Mouse (Mus musculus): Measurements from ENCODE around the gene Numbl. TPM values are rescaled to one million over a fixed set of nuclear protein-coding genes. Genes with fewer than 3 reads are reported as not detected.

Numbl gene
- polyA plus RNA-seq, 2 experiments = 25.2 to 83.6 TPM

DNA sequence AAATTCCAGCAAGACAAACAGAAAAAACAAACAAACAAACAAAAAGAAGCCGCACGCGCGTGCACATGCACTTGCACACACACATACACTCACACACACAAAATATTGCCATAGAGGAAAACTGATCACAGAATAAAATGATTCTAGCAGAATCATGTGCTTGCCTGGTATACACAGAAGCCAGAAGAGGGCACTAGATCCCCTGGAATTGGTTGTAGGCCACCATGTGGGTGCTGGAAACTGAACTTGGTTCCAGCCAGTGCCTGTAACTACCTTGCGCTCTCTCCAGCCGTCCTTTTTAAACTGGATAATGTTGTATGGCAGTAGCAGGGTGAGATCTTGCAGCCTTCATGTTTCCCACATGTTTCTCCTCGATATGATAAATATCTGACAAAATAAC lies 30.5 kb downstream of the Numbl start:
- no peak for ATAC-seq (ENCODE audit: low FRiP score, low read depth)
- H3K27ac ChIP-seq (replicated peaks; ENCODE audit: low read depth, low read length) = no peak overlapping the region
- H3K4me1 ChIP-seq (ENCODE audit: control insufficient read depth, insufficient read depth, low read length) = peaks cover 3% of the 10 kb centered on the region; the same call in 1 of the 2 replicates
- no peak for TF ChIP-seq POLR2A (IDR thresholded peaks at IDR 0.05; ENCODE audit: borderline replicate concordance, extremely low read depth, insufficient read depth, insufficient read length)
- no peak for DNase-seq (ENCODE audit: low spot score)
- H3K4me2 ChIP-seq (replicated peaks; ENCODE audit: low read depth, low read length, severe bottlenecking) = no peak overlapping the region
- no peak overlapping the region for H3K4me3 ChIP-seq (replicated peaks; ENCODE audit: low read length)
- 86% methylated on average over 7 of the region's 7 CpGs for WGBS
- H3K27me3 ChIP-seq (ENCODE audit: control insufficient read depth, insufficient read depth, low read length) = no peaks in the 10 kb centered on the region
- H3K9me3 ChIP-seq (ENCODE audit: control insufficient read depth, low read length) = no peaks in the 10 kb centered on the region
- H3K36me3 ChIP-seq (ENCODE audit: control insufficient read depth, insufficient read depth, low read length) = no peaks in the 10 kb centered on the region
- no peak overlapping the region for H3K9ac ChIP-seq (ENCODE audit: low read depth, low read length, severe bottlenecking)

- TF ChIP-seq POLR2A (IDR thresholded peaks at IDR 0.05; ENCODE audit: borderline replicate concordance, extremely low read depth, insufficient read depth, insufficient read length) = no peak
Measured at GRCm38 (mm10) chr7:27290555-27290954, 32.3 kb downstream of the Numbl start.

DNA sequence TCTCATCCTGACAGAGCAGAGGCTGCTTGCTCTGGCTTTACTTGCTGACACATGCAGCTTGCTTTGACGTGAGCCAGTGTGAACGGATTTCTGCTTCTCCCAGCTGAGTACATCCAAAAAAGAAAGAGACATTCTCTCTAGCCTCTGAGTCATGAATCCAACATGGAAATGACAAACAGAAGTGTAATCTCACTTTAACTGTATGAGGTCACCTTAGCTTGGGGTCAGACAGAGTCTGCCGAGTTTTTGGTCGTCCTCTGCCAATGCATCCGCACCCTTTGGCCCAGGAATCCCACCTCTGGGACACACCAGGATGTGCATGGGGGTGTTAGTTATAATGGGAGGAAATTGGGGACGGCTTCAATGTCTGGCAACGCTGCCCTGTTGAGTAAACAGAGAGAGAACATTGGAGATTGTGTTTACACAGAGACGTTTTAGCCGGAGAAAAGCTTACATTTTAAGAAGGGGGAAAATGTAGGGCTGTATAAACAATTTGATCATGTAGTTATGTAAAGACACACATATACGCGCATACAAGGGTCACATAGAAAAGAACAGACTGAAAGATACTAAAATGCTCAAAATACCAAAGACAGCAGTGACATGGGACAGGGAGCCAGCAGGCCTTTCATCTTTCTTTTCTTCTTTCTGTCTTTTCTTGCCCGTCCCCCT lies 33.7 kb downstream of the Numbl start:
- Histone ChIP-seq H3K9ac (ENCODE audit: low read depth, low read length, severe bottlenecking) (no peak overlapping the region), H3K36me3 (ENCODE audit: control insufficient read depth, insufficient read depth, low read length) (no peaks in the 10 kb centered on the region), H3K4me2 (replicated peaks; ENCODE audit: low read depth, low read length, severe bottlenecking) (no peak overlapping the region), H3K9me3 (ENCODE audit: control insufficient read depth, low read length) (no peaks in the 10 kb centered on the region), H3K27ac (replicated peaks; ENCODE audit: low read depth, low read length) (no peak overlapping the region), H3K4me1 (ENCODE audit: control insufficient read depth, insufficient read depth, low read length) (no peaks in the 10 kb centered on the region), H3K4me3 (replicated peaks; ENCODE audit: low read length) (no peak overlapping the region), H3K27me3 (ENCODE audit: control insufficient read depth, insufficient read depth, low read length) (no peaks in the 10 kb centered on the region)
- 60% methylated on average over 12 of the region's 12 CpGs for WGBS
- no peak for ATAC-seq (ENCODE audit: low FRiP score, low read depth)
- no peak for DNase-seq (ENCODE audit: low spot score)
- no peak for TF ChIP-seq POLR2A (IDR thresholded peaks at IDR 0.05; ENCODE audit: borderline replicate concordance, extremely low read depth, insufficient read depth, insufficient read length)

More at GRCm38 (mm10) chr7:27290555-27290954, 32.3 kb downstream of the Numbl start:
- ATAC-seq (ENCODE audit: low FRiP score, low read depth) = no peak
- Histone ChIP-seq H3K9me3 (ENCODE audit: control insufficient read depth, low read length) (no peaks in the 10 kb centered on the region), H3K4me2 (replicated peaks; ENCODE audit: low read depth, low read length, severe bottlenecking) (no peak overlapping the region), H3K27me3 (ENCODE audit: control insufficient read depth, insufficient read depth, low read length) (no peaks in the 10 kb centered on the region), H3K4me3 (replicated peaks; ENCODE audit: low read length) (no peak overlapping the region), H3K4me1 (ENCODE audit: control insufficient read depth, insufficient read depth, low read length) (0 out of 2 replicates have a peak, but pooled peaks cover under 1% of the 10 kb centered on the region), H3K9ac (ENCODE audit: low read depth, low read length, severe bottlenecking) (no peak overlapping the region), H3K27ac (replicated peaks; ENCODE audit: low read depth, low read length) (no peak overlapping the region), H3K36me3 (ENCODE audit: control insufficient read depth, insufficient read depth, low read length) (no peaks in the 10 kb centered on the region)
- 77% methylated on average over 2 of the region's 2 CpGs for WGBS
- DNase-seq (ENCODE audit: low spot score) = no peak

DNA sequence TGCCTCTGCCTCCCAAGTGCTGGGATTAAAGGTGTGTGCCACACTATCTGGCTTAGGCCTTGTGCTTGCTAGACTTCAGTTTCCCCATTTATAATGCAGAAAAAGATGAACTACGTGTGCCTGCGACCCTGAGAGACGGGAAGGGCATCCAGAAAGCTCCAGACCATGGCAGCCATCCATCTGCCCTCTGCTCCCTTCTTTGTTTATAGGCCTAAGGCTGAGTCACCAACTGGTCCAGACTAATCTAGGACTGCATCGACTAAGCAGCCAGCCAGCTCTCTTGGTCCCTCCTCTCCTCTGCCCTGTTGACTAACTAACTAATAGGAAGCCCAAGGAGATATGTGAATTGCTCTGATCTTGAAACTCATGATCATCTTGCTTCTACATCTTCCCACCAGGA lies 37.7 kb downstream of the Numbl start:
- WGBS = 85% methylated on average over 4 of the region's 4 CpGs

GRCm38 (mm10) chr7:27296518-27296917 lies 38.3 kb downstream of the Numbl start:
- Histone ChIP-seq H3K4me2 (replicated peaks; ENCODE audit: low read depth, low read length, severe bottlenecking) (no peak overlapping the region), H3K4me1 (ENCODE audit: control insufficient read depth, insufficient read depth, low read length) (no peaks in the 10 kb centered on the region), H3K27ac (replicated peaks; ENCODE audit: low read depth, low read length) (no peak overlapping the region), H3K36me3 (ENCODE audit: control insufficient read depth, insufficient read depth, low read length) (no peaks in the 10 kb centered on the region), H3K27me3 (ENCODE audit: control insufficient read depth, insufficient read depth, low read length) (no peaks in the 10 kb centered on the region), H3K9me3 (ENCODE audit: control insufficient read depth, low read length) (no peaks in the 10 kb centered on the region), H3K4me3 (replicated peaks; ENCODE audit: low read length) (no peak overlapping the region), H3K9ac (ENCODE audit: low read depth, low read length, severe bottlenecking) (no peak overlapping the region)
- TF ChIP-seq POLR2A (IDR thresholded peaks at IDR 0.05; ENCODE audit: borderline replicate concordance, extremely low read depth, insufficient read depth, insufficient read length) = no peak
- DNase-seq (ENCODE audit: low spot score) (no peak), ATAC-seq (ENCODE audit: low FRiP score, low read depth) (no peak)
- WGBS = 95% methylated on average over 4 of the region's 4 CpGs

More for the DNA sequence above, 37.7 kb downstream of the Numbl start:
- Histone ChIP-seq H3K27me3 (ENCODE audit: control insufficient read depth, insufficient read depth, low read length) (no peaks in the 10 kb centered on the region), H3K9me3 (ENCODE audit: control insufficient read depth, low read length) (no peaks in the 10 kb centered on the region), H3K4me3 (replicated peaks; ENCODE audit: low read length) (no peak overlapping the region), H3K4me2 (replicated peaks; ENCODE audit: low read depth, low read length, severe bottlenecking) (no peak overlapping the region), H3K36me3 (ENCODE audit: control insufficient read depth, insufficient read depth, low read length) (no peaks in the 10 kb centered on the region), H3K4me1 (ENCODE audit: control insufficient read depth, insufficient read depth, low read length) (no peaks in the 10 kb centered on the region), H3K9ac (ENCODE audit: low read depth, low read length, severe bottlenecking) (no peak overlapping the region), H3K27ac (replicated peaks; ENCODE audit: low read depth, low read length) (no peak overlapping the region)
- ATAC-seq (ENCODE audit: low FRiP score, low read depth) (no peak), DNase-seq (ENCODE audit: low spot score) (no peak)
- no peak for TF ChIP-seq POLR2A (IDR thresholded peaks at IDR 0.05; ENCODE audit: borderline replicate concordance, extremely low read depth, insufficient read depth, insufficient read length)
